Mouse (Mus musculus): Measurements from ENCODE around the gene Unc93a2. TPM values are rescaled to one million over a fixed set of nuclear protein-coding genes. Genes with fewer than 3 reads are reported as not detected.
"Not testable (repeated sequence)": the region's sequence is repeated elsewhere in the genome, so short reads cannot be mapped to it uniquely, and the experiment has no call there.

Unc93a2 gene
- polyA plus RNA-seq (2015; fragmentation: Nextera tagmentation; extraction: Ambion mirVana) = not detected in 2 replicates

- not testable (repeated sequence) for H3K27ac ChIP-seq (ENCODE audit: low read length); H3K4me3 ChIP-seq (ENCODE audit: low read length)
- 80% methylated on average over 3 of the region's 3 CpGs for WGBS
Measured at GRCm38 (mm10) chr17:7385364-7385763, at the start of gene Unc93a2. Gene Unc93a2, minus strand, starts transcription at chr17:7385464.

GRCm38 (mm10) chr17:7434121-7434520, 48.9 kb upstream of the Unc93a2 start:
- 55% methylated on average over 4 of the region's 4 CpGs for WGBS

More at GRCm38 (mm10) chr17:7385364-7385763, at the start of gene Unc93a2:
- H3K27me3 ChIP-seq (ENCODE audit: control insufficient read depth, insufficient read depth, low read length); H3K36me3 ChIP-seq (ENCODE audit: control insufficient read depth, insufficient read depth); H3K4me1 ChIP-seq (ENCODE audit: control insufficient read depth, insufficient read depth, low read length); H3K4me2 ChIP-seq (ENCODE audit: low read depth, low read length); H3K9me3 ChIP-seq (replicated peaks; ENCODE audit: control insufficient read depth, low read length); H3K9ac ChIP-seq (ENCODE audit: low read length); ATAC-seq (replicated peaks; ENCODE audit: extremely low read depth, insufficient read depth, low FRiP score): not testable (repeated sequence)

DNA sequence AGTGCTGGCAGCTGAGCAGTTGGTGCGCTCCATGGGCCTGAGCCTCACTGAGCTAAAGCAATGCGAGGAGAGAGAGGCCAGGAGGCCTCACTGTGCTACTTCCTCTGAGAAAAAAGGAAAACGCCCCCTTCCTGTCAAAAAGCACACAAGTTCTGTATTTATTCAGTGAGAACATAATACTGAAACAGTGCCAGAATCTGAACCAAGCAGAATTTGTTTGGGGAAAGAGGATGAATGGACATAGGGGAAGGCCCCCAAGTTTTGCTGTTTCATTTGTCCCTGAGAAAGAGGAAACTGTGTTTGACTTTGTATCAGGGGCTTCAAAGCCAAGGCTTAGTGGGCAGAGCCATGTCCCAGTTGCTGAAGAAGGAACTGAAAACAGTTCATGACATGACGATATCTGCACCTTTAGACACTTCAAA, 45.0 kb upstream of the Unc93a2 start:
- WGBS = 46% methylated on average over 4 of the region's 4 CpGs
- H3K27ac ChIP-seq (ENCODE audit: low read length); H3K4me2 ChIP-seq (ENCODE audit: low read depth, low read length): not testable (repeated sequence)

More at GRCm38 (mm10) chr17:7434121-7434520, 48.9 kb upstream of the Unc93a2 start:
- not testable (repeated sequence) for H3K4me3 ChIP-seq (ENCODE audit: low read length); H3K4me2 ChIP-seq (ENCODE audit: low read depth, low read length); ATAC-seq (replicated peaks; ENCODE audit: extremely low read depth, insufficient read depth, low FRiP score); H3K27ac ChIP-seq (ENCODE audit: low read length); H3K27me3 ChIP-seq (ENCODE audit: control insufficient read depth, insufficient read depth, low read length); H3K9me3 ChIP-seq (replicated peaks; ENCODE audit: control insufficient read depth, low read length); H3K9ac ChIP-seq (ENCODE audit: low read length); H3K36me3 ChIP-seq (ENCODE audit: control insufficient read depth, insufficient read depth); H3K4me1 ChIP-seq (ENCODE audit: control insufficient read depth, insufficient read depth, low read length)

DNA sequence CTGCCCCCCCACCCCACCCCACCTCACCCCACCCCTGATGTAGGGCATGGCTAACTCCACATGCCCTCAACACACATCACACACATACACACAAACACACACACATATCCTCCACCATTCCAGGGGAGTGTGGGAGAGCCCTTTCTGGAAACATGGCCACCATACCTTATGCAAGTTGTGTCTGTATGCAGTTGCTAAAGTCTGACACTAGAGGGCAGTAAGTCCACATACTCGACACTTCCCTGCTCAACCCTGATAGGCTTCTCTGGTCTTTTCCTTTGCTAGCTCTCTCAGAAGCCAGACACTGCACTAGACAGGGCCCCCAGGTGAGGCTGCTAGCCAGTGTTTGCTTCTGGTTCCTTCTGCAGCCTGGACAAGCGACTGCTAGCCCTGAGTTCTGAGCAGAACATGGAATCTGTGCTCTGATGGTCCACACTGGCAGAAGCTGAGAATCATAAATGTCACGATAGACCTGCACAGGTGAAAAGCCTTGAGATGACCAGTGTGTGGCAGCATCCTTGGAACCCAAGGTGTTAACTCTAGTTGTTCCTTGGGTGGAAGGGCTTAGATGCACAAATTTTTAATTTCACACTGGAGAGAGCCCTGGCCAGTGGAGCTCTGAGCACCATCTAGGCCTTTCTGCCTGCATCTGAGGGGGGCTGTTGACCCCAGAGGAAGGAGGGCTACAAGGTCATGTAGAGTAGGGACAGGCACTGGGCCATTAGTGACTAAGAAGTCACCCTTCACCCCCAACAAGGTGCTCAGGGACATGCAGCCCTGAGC, 35.1 kb upstream of the Unc93a2 start:
- ATAC-seq (replicated peaks; ENCODE audit: extremely low read depth, insufficient read depth, low FRiP score) = peak; percentile 65

More for the DNA sequence above, 45.0 kb upstream of the Unc93a2 start:
- H3K9ac ChIP-seq (ENCODE audit: low read length); H3K27me3 ChIP-seq (ENCODE audit: control insufficient read depth, insufficient read depth, low read length); H3K36me3 ChIP-seq (ENCODE audit: control insufficient read depth, insufficient read depth); H3K4me1 ChIP-seq (ENCODE audit: control insufficient read depth, insufficient read depth, low read length); H3K9me3 ChIP-seq (replicated peaks; ENCODE audit: control insufficient read depth, low read length); H3K4me3 ChIP-seq (ENCODE audit: low read length); ATAC-seq (replicated peaks; ENCODE audit: extremely low read depth, insufficient read depth, low FRiP score): not testable (repeated sequence)

GRCm38 (mm10) chr17:7414601-7415310, 29.5 kb upstream of the Unc93a2 start:
- not testable (repeated sequence) for H3K9me3 ChIP-seq (replicated peaks; ENCODE audit: control insufficient read depth, low read length); H3K9ac ChIP-seq (ENCODE audit: low read length); H3K4me3 ChIP-seq (ENCODE audit: low read length); ATAC-seq (replicated peaks; ENCODE audit: extremely low read depth, insufficient read depth, low FRiP score); H3K36me3 ChIP-seq (ENCODE audit: control insufficient read depth, insufficient read depth); H3K4me1 ChIP-seq (ENCODE audit: control insufficient read depth, insufficient read depth, low read length); H3K27ac ChIP-seq (ENCODE audit: low read length); H3K4me2 ChIP-seq (ENCODE audit: low read depth, low read length); H3K27me3 ChIP-seq (ENCODE audit: control insufficient read depth, insufficient read depth, low read length)
- WGBS = 77% methylated on average over 6 of the region's 9 CpGs

More for the DNA sequence above, 35.1 kb upstream of the Unc93a2 start:
- H3K36me3 ChIP-seq (ENCODE audit: control insufficient read depth, insufficient read depth); H3K27me3 ChIP-seq (ENCODE audit: control insufficient read depth, insufficient read depth, low read length); H3K4me3 ChIP-seq (ENCODE audit: low read length); H3K27ac ChIP-seq (ENCODE audit: low read length); H3K4me1 ChIP-seq (ENCODE audit: control insufficient read depth, insufficient read depth, low read length); H3K4me2 ChIP-seq (ENCODE audit: low read depth, low read length); H3K9me3 ChIP-seq (replicated peaks; ENCODE audit: control insufficient read depth, low read length); H3K9ac ChIP-seq (ENCODE audit: low read length): not testable (repeated sequence)
- 31% methylated on average over 3 of the region's 3 CpGs for WGBS

- not testable (repeated sequence) for H3K9me3 ChIP-seq (replicated peaks; ENCODE audit: control insufficient read depth, low read length); ATAC-seq (replicated peaks; ENCODE audit: extremely low read depth, insufficient read depth, low FRiP score); H3K4me2 ChIP-seq (ENCODE audit: low read depth, low read length); H3K4me1 ChIP-seq (ENCODE audit: control insufficient read depth, insufficient read depth, low read length); H3K27me3 ChIP-seq (ENCODE audit: control insufficient read depth, insufficient read depth, low read length); H3K4me3 ChIP-seq (ENCODE audit: low read length); H3K9ac ChIP-seq (ENCODE audit: low read length); H3K27ac ChIP-seq (ENCODE audit: low read length); H3K36me3 ChIP-seq (ENCODE audit: control insufficient read depth, insufficient read depth)
- 50% methylated on average over 8 of the region's 8 CpGs for WGBS
Measured at GRCm38 (mm10) chr17:7413336-7413735, 28.1 kb upstream of the Unc93a2 start.

GRCm38 (mm10) chr17:7399770-7400169, 14.5 kb upstream of the Unc93a2 start:
- not testable (repeated sequence) for H3K4me1 ChIP-seq (ENCODE audit: control insufficient read depth, insufficient read depth, low read length); H3K27me3 ChIP-seq (ENCODE audit: control insufficient read depth, insufficient read depth, low read length); H3K27ac ChIP-seq (ENCODE audit: low read length); H3K9ac ChIP-seq (ENCODE audit: low read length); H3K4me3 ChIP-seq (ENCODE audit: low read length); H3K36me3 ChIP-seq (ENCODE audit: control insufficient read depth, insufficient read depth); ATAC-seq (replicated peaks; ENCODE audit: extremely low read depth, insufficient read depth, low FRiP score); H3K4me2 ChIP-seq (ENCODE audit: low read depth, low read length); H3K9me3 ChIP-seq (replicated peaks; ENCODE audit: control insufficient read depth, low read length)
- 84% methylated on average over 6 of the region's 6 CpGs for WGBS

GRCm38 (mm10) chr17:7398198-7398847, 13.1 kb upstream of the Unc93a2 start:
- 84% methylated on average over 6 of the region's 6 CpGs for WGBS
- not testable (repeated sequence) for H3K9ac ChIP-seq (ENCODE audit: low read length); H3K27ac ChIP-seq (ENCODE audit: low read length); H3K36me3 ChIP-seq (ENCODE audit: control insufficient read depth, insufficient read depth); H3K9me3 ChIP-seq (replicated peaks; ENCODE audit: control insufficient read depth, low read length); H3K4me3 ChIP-seq (ENCODE audit: low read length); H3K4me2 ChIP-seq (ENCODE audit: low read depth, low read length); ATAC-seq (replicated peaks; ENCODE audit: extremely low read depth, insufficient read depth, low FRiP score); H3K4me1 ChIP-seq (ENCODE audit: control insufficient read depth, insufficient read depth, low read length); H3K27me3 ChIP-seq (ENCODE audit: control insufficient read depth, insufficient read depth, low read length)

DNA sequence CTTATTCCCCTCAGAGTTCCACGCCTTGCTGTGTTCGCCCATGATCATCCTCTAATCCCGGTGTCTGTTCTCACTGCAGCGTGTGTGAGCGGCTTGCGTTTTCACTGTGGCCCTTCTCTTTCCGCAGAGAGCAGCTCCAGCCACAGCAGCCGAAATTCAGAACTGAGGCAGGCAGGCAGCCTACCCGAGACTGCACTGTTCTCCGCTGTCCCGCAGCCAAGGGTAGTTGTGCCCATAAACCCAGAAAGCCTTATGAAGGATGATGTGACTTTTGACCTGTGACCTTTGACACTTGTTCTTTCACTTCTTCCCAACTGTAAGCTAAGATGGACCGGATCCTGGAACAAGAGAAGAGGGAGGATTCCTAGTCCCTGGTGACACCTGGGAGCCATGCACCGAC, 11.8 kb upstream of the Unc93a2 start:
- ATAC-seq (replicated peaks; ENCODE audit: extremely low read depth, insufficient read depth, low FRiP score); H3K9me3 ChIP-seq (replicated peaks; ENCODE audit: control insufficient read depth, low read length): not testable (repeated sequence)

More for the DNA sequence above, 11.8 kb upstream of the Unc93a2 start:
- not testable (repeated sequence) for H3K9ac ChIP-seq (ENCODE audit: low read length); H3K4me1 ChIP-seq (ENCODE audit: control insufficient read depth, insufficient read depth, low read length); H3K4me3 ChIP-seq (ENCODE audit: low read length); H3K36me3 ChIP-seq (ENCODE audit: control insufficient read depth, insufficient read depth); H3K4me2 ChIP-seq (ENCODE audit: low read depth, low read length); H3K27ac ChIP-seq (ENCODE audit: low read length); H3K27me3 ChIP-seq (ENCODE audit: control insufficient read depth, insufficient read depth, low read length)
- WGBS = 80% methylated on average over 12 of the region's 13 CpGs
